Mouse (Mus musculus) midbrain, embryonic 14.5 days (tissue): Measurements from ENCODE around the gene Gm12248. TPM values are rescaled to one million over a fixed set of nuclear protein-coding genes. Genes with fewer than 3 reads are reported as not detected.

Experiments used
- ATAC-seq: fragments of 200-750 bp; cut with Nextera tagmentation; 2 replicates; pipeline ENCODE4 v1.8.0; 2017; ENCODE audit warnings: moderate number of reproducible peaks, moderate library complexity; ENCODE audit not compliant: low FRiP score, low TSS enrichment
- DNase-seq: peaks from one replicate; pipeline ENCODE4 v3.0.0-alpha.2; 2015
- H3K27ac ChIP-seq: fragments of 300-500 bp; sonication (generic); replicated peaks from 2 replicates; pipeline ENCODE4 v1.5.1; 2014; ENCODE audit warnings: mild to moderate bottlenecking, low read depth, low read length, moderate library complexity
- H3K27me3 ChIP-seq: fragments of 300-500 bp; sonication (generic); 2 replicates; pipeline ENCODE4 v1.6.1; 2014; ENCODE audit warnings: low read length, control low read depth, mixed read lengths; ENCODE audit not compliant: control insufficient read depth, insufficient read depth
- H3K36me3 ChIP-seq: fragments of 300-500 bp; sonication (generic); 2 replicates; pipeline ENCODE4 v1.6.1; 2014; ENCODE audit warnings: low read length, control low read depth; ENCODE audit not compliant: control insufficient read depth, insufficient read depth
- H3K4me1 ChIP-seq: fragments of 300-500 bp; sonication (generic); 2 replicates; pipeline ENCODE4 v1.6.1; 2014; ENCODE audit warnings: mild to moderate bottlenecking, antibody characterized with exemption, low read length, control low read depth; ENCODE audit not compliant: control insufficient read depth, insufficient read depth
- H3K4me2 ChIP-seq: fragments of 300-500 bp; sonication (generic); 2 replicates; pipeline ENCODE4 v1.6.1; 2014; ENCODE audit warnings: mild to moderate bottlenecking, low read length, moderate library complexity
- H3K4me3 ChIP-seq: fragments of 300-500 bp; sonication (generic); replicated peaks from 2 replicates; pipeline ENCODE4 v1.5.1; 2014; ENCODE audit warnings: low read depth, low read length
- H3K9ac ChIP-seq: fragments of 300-500 bp; sonication (generic); replicated peaks from 2 replicates; pipeline ENCODE4 v1.6.1; 2014; ENCODE audit warnings: mild to moderate bottlenecking, low read length, moderate library complexity
- H3K9me3 ChIP-seq: fragments of 300-500 bp; sonication (generic); 2 replicates; pipeline ENCODE4 v1.6.1; 2016; ENCODE audit warnings: low read length, control low read depth, mixed read lengths; ENCODE audit not compliant: control insufficient read depth
- WGBS: fragments of 180-500 bp; shearing (Covaris S2); extraction: QIAGEN DNeasy Blood & Tissue Kit; methylation state at CpG from one replicate; pipeline ENCODE4 v1.1.7; 2014; 5-methylcytosine and 5-hydroxymethylcytosine counted together
- polyA plus RNA-seq: library from polyadenylated mRNA; unstranded; fragments of >200 nt; fragmentation: Nextera tagmentation; extraction: Ambion mirVana; gene quantifications from 2 replicates; pipeline ENCODE4 v1.2.1, GENCODE M21; 2014

Gene Gm12248
- polyA plus RNA-seq, 1 experiment from 2014 or later: not detected

DNA sequence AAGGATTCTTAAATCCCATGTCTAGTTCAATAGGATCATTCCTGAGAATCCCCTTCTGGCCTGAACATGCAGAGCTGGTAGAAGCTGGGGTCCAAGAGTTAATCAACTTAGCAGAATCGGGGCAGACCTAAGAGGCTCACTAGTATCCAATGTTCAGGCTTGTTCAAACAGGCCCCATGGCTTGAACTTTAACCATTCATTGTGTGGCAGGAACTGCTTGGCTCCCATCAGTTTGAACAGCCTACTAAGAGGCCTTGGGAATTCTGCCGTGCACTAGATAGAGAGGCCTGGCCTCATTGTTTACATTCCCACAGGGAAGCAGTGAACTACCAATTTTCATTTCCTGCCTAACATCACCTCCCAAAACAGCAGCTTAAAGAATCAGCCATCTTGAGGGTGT lies 71.3 kb downstream of the Gm12248 start:
- no peaks in the 10 kb centered on the region for H3K9me3 ChIP-seq
- ATAC-seq (no peak), DNase-seq (no peak)
- 67% methylated on average over 2 of the region's 2 CpGs for WGBS
- no peak overlapping the region for H3K27ac ChIP-seq
- no peaks in the 10 kb centered on the region for H3K4me1 ChIP-seq
- no peak overlapping the region for H3K9ac ChIP-seq
- H3K4me2 ChIP-seq: no peak overlapping the region
- no peaks in the 10 kb centered on the region for H3K36me3 ChIP-seq
- H3K27me3 ChIP-seq: no peaks in the 10 kb centered on the region
- H3K4me3 ChIP-seq: no peak overlapping the region

DNA sequence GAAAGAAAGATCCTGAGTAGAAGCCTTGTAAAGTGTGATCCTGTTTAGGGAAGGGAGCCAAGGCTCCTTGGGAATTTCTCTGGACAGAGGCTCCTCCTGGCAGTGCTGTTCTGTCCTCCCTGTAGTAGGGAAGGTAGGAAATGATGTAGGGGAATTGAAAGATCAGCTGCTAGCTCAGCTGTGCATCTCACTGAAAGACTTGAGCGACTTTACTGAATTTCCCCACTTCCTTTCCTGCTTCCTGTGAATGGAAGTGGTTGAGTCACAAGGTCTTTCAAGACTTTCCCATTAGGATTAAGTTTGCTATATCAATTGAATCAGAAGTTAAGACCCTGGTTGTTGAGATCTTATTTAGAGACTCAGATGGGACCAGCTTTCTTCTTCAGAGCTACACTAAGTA lies 71.8 kb downstream of the Gm12248 start:
- H3K4me1 ChIP-seq: no peaks in the 10 kb centered on the region
- no peak overlapping the region for H3K9ac ChIP-seq
- no peaks in the 10 kb centered on the region for H3K36me3 ChIP-seq
- ATAC-seq (no peak), DNase-seq (no peak)
- no peaks in the 10 kb centered on the region for H3K9me3 ChIP-seq
- WGBS: 77% methylated on average over 1 of the region's 1 CpGs
- no peak overlapping the region for H3K4me2 ChIP-seq
- H3K27me3 ChIP-seq: no peaks in the 10 kb centered on the region
- no peak overlapping the region for H3K27ac ChIP-seq
- H3K4me3 ChIP-seq: no peak overlapping the region

DNA sequence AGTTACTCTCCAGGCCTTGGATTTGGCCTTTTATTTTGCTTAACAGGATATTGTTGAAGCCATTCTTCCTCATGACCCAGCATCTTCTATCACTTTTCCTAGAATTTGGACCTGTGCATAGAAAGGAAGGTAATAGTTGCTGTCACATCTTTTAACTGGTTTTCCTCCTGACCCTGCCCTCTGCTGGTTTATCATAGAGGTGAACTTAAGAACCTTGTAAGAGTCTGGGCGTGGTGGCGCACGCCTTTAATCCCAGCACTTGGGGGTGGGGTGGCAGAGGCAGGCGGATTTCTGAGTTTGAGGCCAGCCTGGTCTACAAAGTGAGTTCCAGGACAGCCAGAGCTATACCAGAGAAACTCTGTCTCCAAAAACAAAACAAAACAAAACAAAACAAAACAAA lies 74.2 kb downstream of the Gm12248 start:
- H3K27ac ChIP-seq: no peak overlapping the region
- WGBS: 89% methylated on average over 4 of the region's 4 CpGs
- no peak overlapping the region for H3K4me2 ChIP-seq
- H3K4me1 ChIP-seq: no peaks in the 10 kb centered on the region
- ATAC-seq (no peak), DNase-seq (no peak)
- H3K9ac ChIP-seq: no peak overlapping the region
- no peaks in the 10 kb centered on the region for H3K36me3 ChIP-seq
- no peak overlapping the region for H3K4me3 ChIP-seq
- H3K9me3 ChIP-seq: no peaks in the 10 kb centered on the region
- no peaks in the 10 kb centered on the region for H3K27me3 ChIP-seq

DNA sequence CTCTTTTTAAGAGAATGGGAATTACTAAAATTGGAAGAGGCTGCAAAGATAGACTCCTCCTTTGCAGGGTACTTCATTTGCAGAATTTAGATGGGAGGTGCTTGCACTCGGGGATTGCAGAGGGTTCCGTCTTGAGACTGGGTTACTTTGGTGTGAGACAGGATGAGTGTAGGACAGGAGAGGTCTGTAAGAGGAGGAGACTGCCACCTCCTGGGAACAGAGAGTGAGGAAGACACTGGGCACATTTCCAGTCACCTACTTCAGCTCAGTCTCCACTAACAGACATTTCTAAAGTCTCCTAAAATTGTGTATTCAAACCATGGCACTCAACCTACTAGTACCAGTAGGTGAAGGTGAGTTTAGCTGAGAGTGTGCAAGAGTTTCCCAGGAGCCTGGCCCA lies 74.6 kb downstream of the Gm12248 start:
- no peaks in the 10 kb centered on the region for H3K4me1 ChIP-seq
- no peaks in the 10 kb centered on the region for H3K9me3 ChIP-seq
- DNase-seq: no peak
- no peak overlapping the region for H3K4me2 ChIP-seq
- ATAC-seq: no peak
- 83% methylated on average over 2 of the region's 2 CpGs for WGBS
- no peak overlapping the region for H3K4me3 ChIP-seq
- no peaks in the 10 kb centered on the region for H3K27me3 ChIP-seq
- no peaks in the 10 kb centered on the region for H3K36me3 ChIP-seq
- H3K27ac ChIP-seq: no peak overlapping the region
- no peak overlapping the region for H3K9ac ChIP-seq

DNA sequence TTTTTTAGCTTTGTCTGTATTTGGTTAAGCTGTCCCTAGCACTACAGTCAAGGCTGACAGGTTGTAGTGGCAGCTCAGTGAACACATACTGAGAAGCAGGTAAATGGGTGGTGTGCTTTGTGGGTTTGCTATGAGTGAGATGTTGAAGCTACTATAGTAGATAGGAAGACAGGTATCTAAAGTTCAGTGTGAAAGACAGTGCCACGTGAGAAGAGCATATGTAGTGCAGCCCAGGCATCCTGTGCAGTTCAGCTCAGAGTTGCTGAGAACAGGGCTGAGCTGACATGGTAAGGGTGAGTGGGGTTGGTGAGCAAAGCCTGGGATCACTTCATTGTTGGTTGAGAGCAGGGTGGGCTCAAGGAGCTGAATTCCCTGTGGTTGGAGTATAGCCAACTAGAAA lies 75.5 kb downstream of the Gm12248 start:
- Histone ChIP-seq H3K27ac (no peak overlapping the region), H3K4me3 (no peak overlapping the region), H3K9ac (no peak overlapping the region), H3K27me3 (no peaks in the 10 kb centered on the region), H3K4me2 (no peak overlapping the region), H3K4me1 (no peaks in the 10 kb centered on the region), H3K9me3 (no peaks in the 10 kb centered on the region), H3K36me3 (no peaks in the 10 kb centered on the region)
- DNase-seq (no peak), ATAC-seq (no peak)
- WGBS: 87% methylated on average over 1 of the region's 1 CpGs

DNA sequence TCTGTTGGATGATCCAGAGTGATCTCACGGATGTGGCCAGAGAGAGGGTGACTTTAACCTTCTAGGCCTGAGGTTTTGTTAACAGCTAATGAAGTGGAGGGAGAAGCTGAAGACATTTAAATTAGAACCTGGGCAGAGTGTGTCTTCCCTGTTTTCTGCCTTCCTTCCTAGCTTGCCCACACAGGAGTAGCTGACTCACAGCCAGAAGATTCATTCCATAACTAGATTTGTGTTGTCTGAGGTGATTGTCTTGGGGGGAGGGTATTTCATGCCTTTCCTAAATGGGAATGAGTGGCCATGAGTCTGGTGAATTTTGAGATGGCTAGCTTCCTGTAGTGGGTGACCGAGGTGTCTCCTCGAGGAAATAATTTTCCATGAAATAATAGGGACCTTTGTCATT lies 76.6 kb downstream of the Gm12248 start:
- DNase-seq (no peak), ATAC-seq (no peak)
- H3K9ac ChIP-seq: no peak overlapping the region
- H3K36me3 ChIP-seq: no peaks in the 10 kb centered on the region
- H3K27me3 ChIP-seq: no peaks in the 10 kb centered on the region
- H3K4me3 ChIP-seq: no peak overlapping the region
- peaks cover 3% of the 10 kb centered on the region; the same call in 1 of the 2 replicates for H3K4me1 ChIP-seq
- H3K27ac ChIP-seq: no peak overlapping the region
- H3K9me3 ChIP-seq: no peaks in the 10 kb centered on the region
- no peak overlapping the region for H3K4me2 ChIP-seq
- WGBS: 72% methylated on average over 3 of the region's 3 CpGs

DNA sequence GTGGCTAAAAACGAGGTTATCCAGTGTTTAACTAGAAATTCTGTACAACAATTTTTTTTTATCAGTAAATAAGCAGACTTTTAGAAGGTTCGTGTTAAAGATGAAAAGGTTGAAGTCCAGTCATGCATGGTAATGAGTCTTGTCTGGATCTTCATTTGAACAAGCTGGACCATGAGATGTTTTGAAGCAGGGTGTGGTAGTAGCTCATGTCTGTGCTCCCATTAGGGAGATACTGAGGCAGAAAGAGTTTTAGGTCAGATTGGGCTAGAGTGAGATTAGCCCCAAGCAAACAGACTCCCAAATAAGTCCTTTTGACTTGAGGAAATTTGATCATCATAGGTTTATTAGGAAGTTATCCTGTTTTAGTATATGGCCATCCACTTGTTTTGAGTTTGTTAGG lies 77.6 kb downstream of the Gm12248 start:
- ATAC-seq (no peak), DNase-seq (no peak)
- H3K9ac ChIP-seq: no peak overlapping the region
- no peaks in the 10 kb centered on the region for H3K9me3 ChIP-seq
- H3K4me3 ChIP-seq: no peak overlapping the region
- H3K4me2 ChIP-seq: no peak overlapping the region
- no peak overlapping the region for H3K27ac ChIP-seq
- H3K4me1 ChIP-seq: peaks cover 13% of the 10 kb centered on the region
- no peaks in the 10 kb centered on the region for H3K27me3 ChIP-seq
- WGBS: 85% methylated on average over 2 of the region's 2 CpGs
- no peaks in the 10 kb centered on the region for H3K36me3 ChIP-seq

DNA sequence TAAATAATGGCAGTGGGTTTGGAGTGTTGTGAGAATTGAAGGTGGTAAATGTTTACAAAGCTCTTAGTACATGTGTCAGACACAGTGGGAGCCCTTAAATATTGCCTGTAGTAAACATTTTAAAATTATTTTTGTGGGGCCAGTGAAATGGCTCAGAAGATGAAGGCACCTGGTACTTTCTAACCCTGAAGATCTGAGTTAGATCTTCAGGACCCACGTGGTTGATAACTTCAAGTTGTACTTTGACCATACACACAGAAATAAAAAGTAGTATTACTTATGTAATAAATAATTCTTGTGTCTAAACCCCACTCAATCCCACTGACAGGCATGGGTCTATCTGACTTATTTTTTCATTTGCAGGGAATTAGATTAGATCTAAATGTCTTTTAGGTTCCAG lies 78.3 kb downstream of the Gm12248 start:
- DNase-seq: no peak
- peaks cover 16% of the 10 kb centered on the region for H3K4me1 ChIP-seq
- no peak overlapping the region for H3K27ac ChIP-seq
- H3K4me2 ChIP-seq: no peak overlapping the region
- no peak for ATAC-seq
- no peak overlapping the region for H3K9ac ChIP-seq
- WGBS: 90% methylated on average over 1 of the region's 1 CpGs
- H3K27me3 ChIP-seq: no peaks in the 10 kb centered on the region
- no peaks in the 10 kb centered on the region for H3K36me3 ChIP-seq
- H3K4me3 ChIP-seq: no peak overlapping the region
- H3K9me3 ChIP-seq: no peaks in the 10 kb centered on the region
